Mouse (Mus musculus): ENCODE measurements around the gene Tulp1. TPM values are rescaled to one million over a fixed set of nuclear protein-coding genes. Genes with fewer than 3 reads are reported as not detected.

Tulp1 gene
- total and polyA plus RNA-seq, 2 experiments from 2014 or later, result 2.0 TPM; not detected in 1

GRCm38 (mm10) chr17:28310831-28311230 is 54.2 kb downstream of the Tulp1 start:
- DNase-seq (ENCODE audit: low spot score), result no peak
- no peaks in the 10 kb centered on the region for H3K9me3 ChIP-seq (ENCODE audit: low read length)
- WGBS, result 81% methylated on average over 3 of the region's 3 CpGs
- H3K27me3 ChIP-seq (ENCODE audit: insufficient read depth, low read length), result no peaks in the 10 kb centered on the region
- ATAC-seq, result no peak
- no peak overlapping the region for H3K27ac ChIP-seq
- no peaks in the 10 kb centered on the region for H3K36me3 ChIP-seq (ENCODE audit: insufficient read depth, low read length)
- peak; percentile 17 for TF ChIP-seq CTCF (IDR thresholded peaks at IDR 0.05; ENCODE audit: low read depth)
- H3K4me1 ChIP-seq (ENCODE audit: insufficient read depth, low read length), result 0 out of 2 replicates have a peak, but pooled peaks cover 9% of the 10 kb centered on the region
- H3K9ac ChIP-seq (replicated peaks; ENCODE audit: low read length), result no peak overlapping the region
- no peak overlapping the region for H3K4me3 ChIP-seq (ENCODE audit: low read length)
- no peak overlapping the region for H3K4me2 ChIP-seq (ENCODE audit: low read depth, low read length)

- H3K4me3 ChIP-seq (ENCODE audit: low read length), result no peak overlapping the region
These were observed 56.5 kb downstream of the Tulp1 start for GRCm38 (mm10) chr17:28308297-28309195.

GRCm38 (mm10) chr17:28305172-28305571 is 59.9 kb downstream of the Tulp1 start:
- Histone ChIP-seq H3K4me3 (ENCODE audit: low read length) (no peak overlapping the region), H3K27me3 (ENCODE audit: insufficient read depth, low read length) (no peaks in the 10 kb centered on the region), H3K27ac (no peak overlapping the region), H3K36me3 (ENCODE audit: insufficient read depth, low read length) (no peaks in the 10 kb centered on the region), H3K9ac (replicated peaks; ENCODE audit: low read length) (no peak overlapping the region), H3K4me1 (ENCODE audit: insufficient read depth, low read length) (0 out of 2 replicates have a peak, but pooled peaks cover 4% of the 10 kb centered on the region), H3K4me2 (ENCODE audit: low read depth, low read length) (no peak overlapping the region), H3K9me3 (ENCODE audit: low read length) (no peaks in the 10 kb centered on the region)
- no peak for TF ChIP-seq CTCF (IDR thresholded peaks at IDR 0.05; ENCODE audit: low read depth)
- no peak for DNase-seq (ENCODE audit: low spot score)
- WGBS, result 52% methylated on average over 10 of the region's 10 CpGs
- ATAC-seq, result no peak

More at GRCm38 (mm10) chr17:28308297-28309195, 56.5 kb downstream of the Tulp1 start:
- Histone ChIP-seq H3K9ac (replicated peaks; ENCODE audit: low read length) (no peak overlapping the region), H3K36me3 (ENCODE audit: insufficient read depth, low read length) (no peaks in the 10 kb centered on the region), H3K27me3 (ENCODE audit: insufficient read depth, low read length) (no peaks in the 10 kb centered on the region), H3K9me3 (ENCODE audit: low read length) (no peaks in the 10 kb centered on the region), H3K4me2 (ENCODE audit: low read depth, low read length) (no peak overlapping the region), H3K4me1 (ENCODE audit: insufficient read depth, low read length) (0 out of 2 replicates have a peak, but pooled peaks cover 4% of the 10 kb centered on the region), H3K27ac (no peak overlapping the region)
- peak; percentile 93 for TF ChIP-seq CTCF (IDR thresholded peaks at IDR 0.05; ENCODE audit: low read depth)
- ATAC-seq (peak; percentile 24; the same call in 1 of the 2 replicates), DNase-seq (ENCODE audit: low spot score) (peak; percentile 94)
- 15% methylated on average over 18 of the region's 18 CpGs for WGBS

Other genes with a start within 250 kb of the Tulp1 start
- 10.7 and 10.9 TPM in 2 replicates for gene Scube3, start 223.1 kb downstream of the Tulp1 start, total RNA-seq (2014; rRNA removed)
- gene Scube3, start 223.1 kb downstream of the Tulp1 start, polyA plus RNA-seq (2015; fragmentation: Nextera tagmentation; extraction: Ambion mirVana), result 2.1 TPM in 2 replicates
- 76.0 and 78.3 TPM in 2 replicates for gene Zfp523, start 188.1 kb downstream of the Tulp1 start, total RNA-seq (2014; rRNA removed)
- 37.7 and 39.3 TPM in 2 replicates for gene Zfp523, start 188.1 kb downstream of the Tulp1 start, polyA plus RNA-seq (2015; fragmentation: Nextera tagmentation; extraction: Ambion mirVana)
- 5.4 and 13.0 TPM in 2 replicates for gene Def6, start 157.4 kb downstream of the Tulp1 start, total RNA-seq (2014; rRNA removed)
- 7.8 and 9.9 TPM in 2 replicates for gene Def6, start 157.4 kb downstream of the Tulp1 start, polyA plus RNA-seq (2015; fragmentation: Nextera tagmentation; extraction: Ambion mirVana)
- gene Ppard, start 132.5 kb downstream of the Tulp1 start, total RNA-seq (2014; rRNA removed), result 16.4 and 16.6 TPM in 2 replicates
- 1.4 and 1.7 TPM in 2 replicates for gene Ppard, start 132.5 kb downstream of the Tulp1 start, polyA plus RNA-seq (2015; fragmentation: Nextera tagmentation; extraction: Ambion mirVana)
- 38.7 and 46.5 TPM in 2 replicates for gene Fance, start 51.7 kb downstream of the Tulp1 start, total RNA-seq (2014; rRNA removed)
- 23.6 and 27.2 TPM in 2 replicates for gene Fance, start 51.7 kb downstream of the Tulp1 start, polyA plus RNA-seq (2015; fragmentation: Nextera tagmentation; extraction: Ambion mirVana)
- 699 and 1,071 TPM in 2 replicates for gene Rpl10a, start 36.8 kb downstream of the Tulp1 start, total RNA-seq (2014; rRNA removed)
- gene Rpl10a, start 36.8 kb downstream of the Tulp1 start, polyA plus RNA-seq (2015; fragmentation: Nextera tagmentation; extraction: Ambion mirVana), result 337 and 355 TPM in 2 replicates
- gene Tead3, start 14.4 kb downstream of the Tulp1 start, total RNA-seq (2014; rRNA removed), result 6.5 and 9.4 TPM in 2 replicates
- 1.3 and 1.7 TPM in 2 replicates for gene Tead3, start 14.4 kb downstream of the Tulp1 start, polyA plus RNA-seq (2015; fragmentation: Nextera tagmentation; extraction: Ambion mirVana)
- 27.5 and 31.3 TPM in 2 replicates for gene Fkbp5, start 152.3 kb upstream of the Tulp1 start, total RNA-seq (2014; rRNA removed)
- gene Fkbp5, start 152.3 kb upstream of the Tulp1 start, polyA plus RNA-seq (2015; fragmentation: Nextera tagmentation; extraction: Ambion mirVana), result 18.5 and 20.0 TPM in 2 replicates
- gene Armc12, start 165.6 kb upstream of the Tulp1 start, total RNA-seq (2014; rRNA removed), result not detected in 2 replicates
- gene Armc12, start 165.6 kb upstream of the Tulp1 start, polyA plus RNA-seq (2015; fragmentation: Nextera tagmentation; extraction: Ambion mirVana), result not detected in 2 replicates
- gene Clpsl2, start 184.2 kb upstream of the Tulp1 start, total RNA-seq (2014; rRNA removed), result not detected in 2 replicates
- gene Clpsl2, start 184.2 kb upstream of the Tulp1 start, polyA plus RNA-seq (2015; fragmentation: Nextera tagmentation; extraction: Ambion mirVana), result not detected in 2 replicates
- not detected in 2 replicates for gene Clps, start 195.5 kb upstream of the Tulp1 start, total RNA-seq (2014; rRNA removed)
- not detected in 2 replicates for gene Clps, start 195.5 kb upstream of the Tulp1 start, polyA plus RNA-seq (2015; fragmentation: Nextera tagmentation; extraction: Ambion mirVana)
- 26.6 and 42.3 TPM in 2 replicates for gene Lhfpl5, start 210.4 kb upstream of the Tulp1 start, total RNA-seq (2014; rRNA removed)
- gene Lhfpl5, start 210.4 kb upstream of the Tulp1 start, polyA plus RNA-seq (2015; fragmentation: Nextera tagmentation; extraction: Ambion mirVana), result 27.3 and 29.7 TPM in 2 replicates